Mouse (Mus musculus) intestine, postnatal 0 days (tissue): ENCODE data around the gene Aldh1a3. TPM values are rescaled to one million over a fixed set of nuclear protein-coding genes. Genes with fewer than 3 reads are reported as not detected.
A peak's percentile ranks its signal among the peaks of the same experiment; 100 is the strongest.

Experiments
- ATAC-seq: fragments of 200-750 bp; cut with Nextera tagmentation; 2 replicates; pipeline ENCODE4 v1.8.0; 2017; ENCODE audit warnings: mild to moderate bottlenecking, moderate TSS enrichment, moderate library complexity
- H3K27ac ChIP-seq: fragments of 300-500 bp; sonication (generic); 2 replicates; pipeline ENCODE4 v1.5.1; 2014; ENCODE audit warnings: mild to moderate bottlenecking, low read depth, low read length, moderate library complexity
- H3K27me3 ChIP-seq: fragments of 300-500 bp; sonication (generic); replicated peaks from 2 replicates; pipeline ENCODE4 v1.6.1; 2014; ENCODE audit warnings: low read length, mixed read lengths; ENCODE audit not compliant: control insufficient read depth, insufficient read depth
- H3K36me3 ChIP-seq: fragments of 300-500 bp; sonication (generic); 2 replicates; pipeline ENCODE4 v1.6.1; 2014; ENCODE audit warnings: mild to moderate bottlenecking, moderate library complexity; ENCODE audit not compliant: control insufficient read depth, insufficient read depth
- H3K4me1 ChIP-seq: fragments of 300-500 bp; sonication (generic); replicated peaks from 2 replicates; pipeline ENCODE4 v1.6.1; 2014; ENCODE audit warnings: antibody characterized with exemption, low read length, mixed read lengths; ENCODE audit not compliant: control insufficient read depth, insufficient read depth
- H3K4me2 ChIP-seq: fragments of 300-500 bp; sonication (generic); replicated peaks from 2 replicates; pipeline ENCODE4 v1.6.1; 2014; ENCODE audit warnings: low read depth, mild to moderate bottlenecking, moderate library complexity
- H3K4me3 ChIP-seq: fragments of 300-500 bp; sonication (generic); 2 replicates; pipeline ENCODE4 v1.5.1; 2014; ENCODE audit warnings: low read depth, low read length
- H3K9ac ChIP-seq: fragments of 300-500 bp; sonication (generic); 2 replicates; pipeline ENCODE4 v1.6.1; 2014; ENCODE audit warnings: mild to moderate bottlenecking, low read depth, low read length
- H3K9me3 ChIP-seq: fragments of 300-500 bp; sonication (generic); 2 replicates; pipeline ENCODE4 v1.6.1; 2016; ENCODE audit warnings: mixed run types; ENCODE audit not compliant: control insufficient read depth
- CTCF ChIP-seq: sonication (generic); IDR thresholded peaks from 2 replicates; pipeline ENCODE4 v1.5.1; 2016; ENCODE audit warnings: low read depth, mild to moderate bottlenecking, control low read depth, antibody characterized with exemption, moderate library complexity
- WGBS: fragments of 180-500 bp; shearing (Covaris S2); extraction: QIAGEN DNeasy Blood & Tissue Kit; methylation state at CpG from one replicate; pipeline ENCODE4 v1.1.7; 2014; 5-methylcytosine and 5-hydroxymethylcytosine counted together
- polyA plus RNA-seq: library from polyadenylated mRNA; unstranded; fragments of >200 nt; fragmentation: Nextera tagmentation; extraction: Ambion mirVana; gene quantifications from 2 replicates; pipeline ENCODE4 v1.2.1, GENCODE M21; 2015

Aldh1a3 gene
- polyA plus RNA-seq, 1 experiment from 2014 or later = 45.4 TPM

DNA sequence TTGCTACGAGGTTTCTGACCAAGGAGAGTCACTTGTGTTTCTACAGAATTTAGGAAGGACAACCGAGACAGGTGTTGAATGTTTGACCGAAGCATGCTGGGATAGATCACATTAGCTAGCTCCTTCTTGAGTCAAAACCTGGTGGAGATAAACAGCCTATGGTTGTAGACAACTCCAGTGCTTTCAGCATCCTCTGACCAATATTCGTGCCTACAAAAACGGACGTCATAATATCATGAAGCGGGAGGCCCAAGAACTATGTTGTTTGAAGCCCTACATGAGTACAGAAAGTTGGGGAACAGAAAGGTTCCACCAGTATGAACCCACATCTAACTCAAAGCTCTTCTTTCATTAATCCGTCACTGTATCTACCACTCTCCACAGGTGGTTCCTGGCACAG, 42.4 kb downstream of the Aldh1a3 start:
- peaks cover 5% of the 10 kb centered on the region; the same call in 1 of the 2 replicates for H3K36me3 ChIP-seq
- H3K4me2 ChIP-seq = no peak overlapping the region
- H3K27ac ChIP-seq = no peak overlapping the region; the same call in 1 of the 2 replicates
- ATAC-seq = no peak
- H3K9ac ChIP-seq = no peak overlapping the region
- peaks cover 3% of the 10 kb centered on the region; the same call in 1 of the 2 replicates for H3K4me1 ChIP-seq
- 79% methylated on average over 8 of the region's 8 CpGs for WGBS
- no peaks in the 10 kb centered on the region for H3K9me3 ChIP-seq
- no peak for TF ChIP-seq CTCF
- no peak overlapping the region for H3K4me3 ChIP-seq
- H3K27me3 ChIP-seq = no peaks in the 10 kb centered on the region

DNA sequence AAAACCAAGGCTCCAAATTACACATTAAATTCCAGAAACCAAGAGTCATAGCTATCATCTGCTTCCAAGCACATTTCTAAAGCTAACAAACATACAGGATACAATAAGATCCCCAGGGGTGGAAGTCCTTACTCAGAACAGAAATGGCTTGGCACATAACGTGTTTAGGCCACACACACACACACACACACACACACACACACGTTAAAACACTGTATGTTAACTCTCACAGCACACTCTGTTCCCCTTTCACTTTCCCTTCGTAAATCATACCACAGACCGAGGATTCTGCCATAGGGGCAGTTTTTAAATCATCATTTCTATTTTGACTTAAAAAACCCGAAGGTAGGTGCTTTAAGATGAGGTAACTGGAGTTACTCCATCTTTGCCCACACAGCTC, 43.1 kb downstream of the Aldh1a3 start:
- H3K4me1 ChIP-seq = peaks cover 3% of the 10 kb centered on the region; the same call in 1 of the 2 replicates
- H3K27me3 ChIP-seq = no peaks in the 10 kb centered on the region
- peaks cover 8% of the 10 kb centered on the region; the same call in 1 of the 2 replicates for H3K36me3 ChIP-seq
- no peak overlapping the region for H3K9ac ChIP-seq
- 27% methylated on average over 5 of the region's 5 CpGs for WGBS
- H3K27ac ChIP-seq = peak overlapping the region; percentile 36
- TF ChIP-seq CTCF = no peak
- H3K9me3 ChIP-seq = no peaks in the 10 kb centered on the region
- H3K4me2 ChIP-seq = peak overlapping the region; percentile 33; the same call in 1 of the 2 replicates
- no peak for ATAC-seq
- H3K4me3 ChIP-seq = no peak overlapping the region

DNA sequence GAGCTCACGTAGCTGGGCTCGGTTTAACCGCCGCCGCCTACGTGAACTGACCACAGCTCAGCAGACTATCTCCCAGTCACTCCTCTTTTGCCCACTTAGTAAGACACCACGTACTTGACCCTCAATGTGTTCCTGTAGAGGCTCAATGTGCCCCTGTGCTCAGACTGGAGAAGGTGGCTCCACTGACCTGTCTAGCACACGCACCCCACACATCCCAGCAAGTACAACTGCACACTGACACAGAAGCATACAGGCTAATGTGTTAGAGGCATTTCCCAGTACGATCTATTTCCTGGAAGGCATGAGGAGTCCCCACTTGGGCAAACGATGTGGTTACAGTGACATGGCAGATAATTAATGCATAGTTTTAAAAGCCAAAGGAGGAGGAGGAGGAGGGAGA, 50.8 kb downstream of the Aldh1a3 start:
- Histone ChIP-seq H3K4me3 (no peak overlapping the region), H3K27me3 (no peaks in the 10 kb centered on the region), H3K4me2 (no peak overlapping the region), H3K9ac (no peak overlapping the region), H3K36me3 (peaks cover 8% of the 10 kb centered on the region; the same call in 1 of the 2 replicates), H3K4me1 (0 out of 2 replicates have a peak, but pooled peaks cover 4% of the 10 kb centered on the region), H3K27ac (no peak overlapping the region), H3K9me3 (no peaks in the 10 kb centered on the region)
- 0 out of 2 replicates have a peak, but pooled peaks have one; percentile 29 for ATAC-seq
- no peak for TF ChIP-seq CTCF
- WGBS = 70% methylated on average over 10 of the region's 10 CpGs

DNA sequence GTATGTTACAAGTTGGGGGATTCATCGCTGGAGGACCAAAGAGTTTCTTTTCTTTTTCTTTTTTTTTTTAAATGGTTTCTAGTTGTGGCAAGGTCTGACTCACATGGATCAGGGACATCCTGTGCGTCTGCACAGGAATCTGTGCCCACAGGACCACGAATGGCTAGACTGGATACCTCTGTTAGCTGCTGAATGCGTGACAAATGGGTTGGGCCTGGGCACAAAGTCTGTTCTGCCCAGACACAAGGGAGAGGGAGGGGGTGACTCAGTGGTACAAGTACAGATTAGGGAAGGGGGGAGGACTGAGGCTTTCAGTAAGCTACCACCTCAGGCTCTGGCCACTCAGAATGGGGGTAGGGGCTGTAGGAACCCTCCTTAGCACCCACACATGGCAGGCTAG, 51.6 kb downstream of the Aldh1a3 start:
- no peak overlapping the region for H3K4me3 ChIP-seq
- H3K9ac ChIP-seq = no peak overlapping the region
- TF ChIP-seq CTCF = no peak
- WGBS = 61% methylated on average over 4 of the region's 4 CpGs
- H3K36me3 ChIP-seq = peaks cover 6% of the 10 kb centered on the region; the same call in 1 of the 2 replicates
- no peaks in the 10 kb centered on the region for H3K27me3 ChIP-seq
- no peak overlapping the region for H3K27ac ChIP-seq
- H3K4me2 ChIP-seq = no peak overlapping the region
- no peak for ATAC-seq
- no peaks in the 10 kb centered on the region for H3K9me3 ChIP-seq
- H3K4me1 ChIP-seq = 0 out of 2 replicates have a peak, but pooled peaks cover 4% of the 10 kb centered on the region

DNA sequence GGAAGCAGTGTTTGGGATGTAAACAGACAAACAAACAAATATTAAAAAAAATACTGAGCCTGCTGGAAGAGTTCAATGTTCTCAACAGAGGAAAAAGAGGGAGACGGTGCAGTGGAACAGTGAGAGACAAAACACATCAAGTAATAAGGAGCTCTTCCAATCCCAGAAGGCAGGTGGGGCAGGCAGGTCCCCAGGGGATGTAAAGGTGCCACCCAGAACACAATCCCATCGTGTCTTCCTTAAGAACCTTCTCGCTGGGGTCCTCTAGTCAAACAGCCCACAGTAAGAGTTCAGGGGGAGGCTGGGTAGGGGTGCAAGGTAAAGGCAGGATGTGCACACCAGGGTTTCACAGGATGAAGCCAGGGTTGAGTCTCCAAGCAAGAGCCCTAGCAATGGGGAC, 53.9 kb downstream of the Aldh1a3 start:
- Histone ChIP-seq H3K4me1 (0 out of 2 replicates have a peak, but pooled peaks cover 4% of the 10 kb centered on the region), H3K9me3 (no peaks in the 10 kb centered on the region), H3K36me3 (no peaks in the 10 kb centered on the region), H3K4me2 (no peak overlapping the region), H3K27me3 (no peaks in the 10 kb centered on the region), H3K9ac (no peak overlapping the region), H3K27ac (no peak overlapping the region), H3K4me3 (no peak overlapping the region)
- no peak for ATAC-seq
- 90% methylated on average over 3 of the region's 3 CpGs for whole genome bisulfite sequencing
- TF ChIP-seq CTCF = no peak

DNA sequence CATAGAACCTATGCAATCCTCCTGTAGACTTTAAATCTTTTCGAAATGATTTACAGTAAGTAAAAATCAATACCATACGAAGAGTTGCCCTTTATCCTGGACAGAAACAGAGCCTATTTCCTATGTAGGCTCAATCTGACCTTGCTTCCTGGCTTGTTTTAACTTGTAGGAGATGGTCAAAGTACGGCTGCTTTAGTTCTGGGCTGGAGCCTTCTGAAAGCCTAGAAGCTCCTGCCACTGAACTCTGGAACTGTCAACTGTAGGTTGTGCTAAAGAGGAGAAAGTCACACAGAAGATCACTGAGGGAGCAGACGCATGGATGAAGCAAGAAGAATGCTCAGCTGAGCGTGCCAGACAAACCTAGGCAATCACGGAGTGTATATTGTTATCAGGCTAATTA, 56.3 kb downstream of the Aldh1a3 start:
- H3K9ac ChIP-seq = no peak overlapping the region

More for the DNA sequence above, 56.3 kb downstream of the Aldh1a3 start:
- Histone ChIP-seq H3K27ac (no peak overlapping the region), H3K9me3 (no peaks in the 10 kb centered on the region), H3K4me3 (no peak overlapping the region), H3K27me3 (no peaks in the 10 kb centered on the region), H3K4me1 (0 out of 2 replicates have a peak, but pooled peaks cover 2% of the 10 kb centered on the region), H3K4me2 (no peak overlapping the region), H3K36me3 (peaks cover 3% of the 10 kb centered on the region; the same call in 1 of the 2 replicates)
- no peak for TF ChIP-seq CTCF
- peak; percentile 70 for ATAC-seq
- WGBS = 47% methylated on average over 6 of the region's 6 CpGs
